Mouse (Mus musculus): ENCODE data around the gene Med22.

- no peak for TF ChIP-seq POLR2A (IDR thresholded peaks at IDR 0.05; ENCODE audit: control insufficient read depth, low read depth, low read length)
- TF ChIP-seq CTCF (IDR thresholded peaks at IDR 0.05; ENCODE audit: control insufficient read depth, insufficient read depth, insufficient replicate concordance, low read depth, low read length), result peak; percentile 13; the same call in 1 of the 2 replicates
These were observed 31.1 kb upstream of the Med22 start for GRCm38 (mm10) chr2:26941539-26941938.
